Mouse (Mus musculus): ENCODE data around the gene Cbr1.

DNA sequence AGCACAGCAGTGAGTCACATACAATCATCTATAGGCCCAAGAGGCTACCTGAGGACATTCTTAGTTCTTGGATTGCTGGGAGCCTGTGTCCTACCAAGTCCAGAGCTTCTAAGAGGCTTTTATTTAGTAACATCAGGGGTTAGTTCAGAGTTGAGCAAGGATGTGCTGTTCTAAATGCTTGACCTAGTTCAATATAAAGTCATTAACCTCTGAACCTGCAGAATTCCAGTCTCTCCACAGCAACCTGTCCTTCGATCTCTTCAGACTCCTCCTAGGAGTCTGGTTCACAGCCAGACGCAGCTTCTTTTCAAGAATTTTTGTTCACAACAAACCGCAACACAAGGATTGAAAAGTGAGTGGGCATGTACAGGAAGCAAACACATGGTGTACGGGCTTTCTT lies 5.3 kb downstream of the Cbr1 start:
- TF ChIP-seq CTCF (IDR thresholded peaks at IDR 0.05; ENCODE audit: low read depth, low read length) (no peak), GATA1 (IDR thresholded peaks at IDR 0.05; ENCODE audit: borderline replicate concordance, low read length) (no peak), POLR2AphosphoS5 (IDR thresholded peaks at IDR 0.05; ENCODE audit: insufficient replicate concordance, low read depth, low read length) (no peak), TAL1 (conservative IDR thresholded peaks at IDR 0.05; ENCODE audit: low read depth, low read length) (no peak), GATA2 (IDR thresholded peaks at IDR 0.05; ENCODE audit: borderline replicate concordance, low read depth, low read length) (no peak)

Data from G1E (cell line).